Mouse (Mus musculus) bone marrow, adult 2 months (tissue): ENCODE data around the gene Phrf1.

Experiments
- CTCF ChIP-seq: fragments of 200-500 bp; IDR thresholded peaks from 2 replicates; pipeline ENCODE4 v1.5.1; 2011; ENCODE audit warnings: low read length, control low read depth; ENCODE audit not compliant: control insufficient read depth, insufficient read depth
- POLR2A ChIP-seq: fragments of 200-500 bp; IDR thresholded peaks from 2 replicates; pipeline ENCODE4 v1.6.1; 2011; ENCODE audit warnings: low read depth, mild to moderate bottlenecking, control low read depth, low read length, borderline replicate concordance; ENCODE audit not compliant: control insufficient read depth

GRCm38 (mm10) chr7:141188194-141188593, 40.4 kb upstream of the Phrf1 start:
- TF ChIP-seq CTCF (no peak), POLR2A (no peak)
